Mouse (Mus musculus) urinary bladder, adult 18-20 months (tissue): ENCODE results near the gene Olfr1441.
A peak's percentile ranks its signal among the peaks of the same experiment; 100 is the strongest.

Source experiments
- DNase-seq, 2 experiments: peaks; one replicate each; pipeline ENCODE4 v3.0.0; 2022; ENCODE audit warnings: low spot score in 2 of 2, mixed read lengths in 2 of 2

Olfr1441 gene

GRCm38 (mm10) chr19:12462851-12463721 is 45.9 kb downstream of the Olfr1441 start:
- no peak for DNase-seq

GRCm38 (mm10) chr19:12463722-12464035 is 46.4 kb downstream of the Olfr1441 start:
- no peak for DNase-seq

- no peak for DNase-seq
Measured at GRCm38 (mm10) chr19:12464127-12464526, 46.9 kb downstream of the Olfr1441 start.

- DNase-seq = no peak
Measured at GRCm38 (mm10) chr19:12464674-12465073, 47.4 kb downstream of the Olfr1441 start.

DNA sequence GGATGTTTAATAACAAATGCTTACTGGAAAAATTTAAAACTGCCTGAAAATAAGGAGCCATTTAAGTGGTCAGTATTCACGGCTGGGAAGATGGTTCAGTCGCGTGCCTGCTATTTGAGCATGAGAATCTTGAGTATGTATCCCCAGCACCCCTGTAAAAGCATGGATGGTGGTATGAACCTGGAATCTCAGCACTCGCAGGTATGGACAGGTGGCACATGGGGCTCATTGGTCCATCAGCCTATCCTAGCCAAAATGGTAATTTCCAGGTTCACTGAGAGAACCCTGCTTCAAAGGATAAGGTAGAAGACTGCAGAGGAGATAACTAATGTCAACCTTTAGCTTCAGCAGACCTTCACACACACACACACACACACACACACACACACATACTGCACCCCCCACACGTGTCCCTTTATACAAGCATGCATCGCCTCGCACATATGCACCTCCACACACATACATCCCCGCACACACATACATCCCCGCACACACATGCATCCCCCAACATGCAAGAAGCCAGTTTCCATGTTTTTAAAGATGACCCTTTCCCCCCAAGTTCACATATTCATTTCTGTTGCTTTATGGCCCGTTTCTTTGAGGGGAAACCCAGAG is 48.4 kb downstream of the Olfr1441 start:
- DNase-seq = no peak

DNA sequence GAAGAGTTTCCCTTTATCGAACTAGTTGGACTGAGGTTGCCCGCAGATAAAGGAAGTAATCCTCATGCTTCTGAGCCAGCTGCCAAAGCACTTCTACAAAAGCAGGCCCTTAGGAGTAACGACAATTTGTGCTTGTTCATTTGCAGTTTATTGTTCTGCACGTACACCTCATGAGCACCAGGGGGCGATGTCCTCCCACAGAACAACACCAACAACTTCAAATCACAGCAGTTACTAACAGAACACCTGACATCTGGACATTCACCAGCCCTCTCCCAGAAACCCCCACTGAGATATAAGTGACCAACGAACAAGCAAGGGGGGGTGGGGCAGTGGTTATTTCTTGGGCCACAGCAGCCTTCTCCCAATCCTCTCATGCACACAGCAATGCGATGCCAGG is 49.0 kb downstream of the Olfr1441 start:
- DNase-seq = peak in 1 of 2 experiments; percentile 41

DNA sequence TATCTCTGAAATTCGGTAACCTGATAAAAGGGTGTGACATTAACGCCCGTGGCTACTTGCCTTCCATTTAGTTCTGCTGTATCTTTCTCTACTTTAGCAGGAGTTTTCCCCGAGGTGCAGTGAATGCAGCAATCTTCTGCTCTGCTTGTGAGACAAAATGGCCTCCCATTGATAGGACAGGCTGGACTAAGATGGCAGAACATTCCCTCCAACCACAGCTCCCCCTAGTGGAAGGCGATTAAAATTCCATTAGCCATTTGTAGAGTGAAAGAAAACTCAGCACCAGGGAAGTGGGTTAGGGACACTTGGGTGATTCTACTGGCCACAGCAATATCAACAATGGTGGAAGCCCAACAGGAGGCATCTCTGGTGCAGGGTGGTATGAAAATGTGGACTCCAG is 50.2 kb downstream of the Olfr1441 start:
- peak in 1 of 2 experiments; percentile 0 for DNase-seq

DNA sequence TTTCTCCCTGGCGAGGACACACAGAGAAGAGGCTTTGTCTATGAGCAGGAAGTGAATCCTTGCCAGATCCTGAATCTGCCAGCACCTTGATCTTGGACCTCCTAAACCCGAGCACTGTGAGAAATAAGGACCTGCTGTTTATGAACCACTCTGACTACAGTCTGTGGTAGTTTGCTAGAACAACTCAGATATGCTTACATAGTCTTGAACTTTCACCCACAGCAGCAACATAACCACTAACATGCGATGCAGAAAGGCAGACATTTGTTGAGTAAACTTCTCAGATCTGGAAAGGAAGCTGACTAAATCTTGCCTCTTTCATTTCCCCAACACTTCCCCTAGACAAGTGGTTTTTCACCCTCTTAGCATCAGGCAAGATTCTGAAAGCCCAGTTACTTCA is 54.6 kb downstream of the Olfr1441 start:
- no peak for DNase-seq

DNA sequence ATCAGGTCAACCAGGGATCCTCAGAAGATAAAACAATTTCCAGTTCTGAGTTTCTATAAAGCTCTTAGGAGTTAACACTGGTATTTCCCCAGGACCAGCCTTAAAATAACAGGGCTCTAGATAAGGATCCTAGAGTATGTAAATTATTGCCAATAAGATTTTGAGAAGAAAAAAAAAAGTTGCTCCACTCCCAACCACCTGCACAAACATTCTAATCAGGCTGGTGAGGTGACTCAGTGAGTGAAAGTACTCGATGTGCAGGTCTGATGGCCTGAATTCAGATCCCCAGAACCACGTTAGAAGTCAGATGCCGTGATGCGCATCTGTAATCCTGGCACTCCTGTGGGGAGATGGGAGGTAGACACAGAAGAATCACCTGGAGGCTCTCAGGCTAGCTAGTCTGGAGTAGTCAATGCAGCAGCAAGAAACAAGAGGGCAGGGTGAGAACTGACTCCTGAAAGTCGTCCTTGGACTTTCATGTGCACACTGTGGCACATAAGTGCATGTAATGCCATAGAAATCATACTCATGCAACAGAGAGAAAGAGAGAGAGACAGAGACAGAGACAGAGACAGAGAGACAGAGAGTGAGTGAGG is 55.2 kb downstream of the Olfr1441 start:
- no peak for DNase-seq
